Mouse (Mus musculus): Measurements from ENCODE around the gene Kremen1. TPM values are rescaled to one million over a fixed set of nuclear protein-coding genes. Genes with fewer than 3 reads are reported as not detected.
A peak's percentile ranks its signal among the peaks of the same experiment; 100 is the strongest.

Kremen1 gene
- polyA plus RNA-seq, 1 experiment = 170 TPM

DNA sequence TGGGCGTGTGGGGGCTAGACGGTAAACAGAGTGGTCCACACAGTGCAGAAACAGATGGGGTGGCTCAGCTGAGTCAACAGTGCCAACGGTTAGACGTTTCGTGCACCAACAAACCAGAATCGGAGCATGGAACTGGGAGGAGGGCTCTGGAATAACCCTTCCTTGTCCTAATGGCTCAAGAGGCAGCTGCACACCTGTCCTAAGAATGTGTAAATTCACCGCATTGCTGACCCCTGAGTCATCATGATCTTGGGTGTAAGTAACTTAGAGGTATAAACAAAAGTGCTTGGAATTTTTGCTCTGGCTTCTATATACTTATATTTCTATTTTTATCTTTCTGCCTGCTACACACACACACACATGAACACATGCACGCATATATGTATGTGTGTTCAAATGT lies 19.2 kb downstream of the Kremen1 start:
- H3K36me3 ChIP-seq (ENCODE audit: control insufficient read depth, insufficient read depth, low read length) = peaks cover 53% of the 10 kb centered on the region
- H3K27me3 ChIP-seq (ENCODE audit: control insufficient read depth, insufficient read depth, low read length) = no peaks in the 10 kb centered on the region
- peaks cover 45% of the 10 kb centered on the region for H3K4me1 ChIP-seq (replicated peaks; ENCODE audit: control insufficient read depth, insufficient read depth, low read length)
- H3K4me3 ChIP-seq (ENCODE audit: control insufficient read depth, insufficient read depth, low read length) = no peak overlapping the region
- no peak for DNase-seq
- no peak for TF ChIP-seq CTCF (IDR thresholded peaks at IDR 0.05; ENCODE audit: borderline replicate concordance, control insufficient read depth, extremely low read depth, insufficient read depth, low read length, poor library complexity)
- H3K27ac ChIP-seq (ENCODE audit: control insufficient read depth, insufficient read depth, low read length) = no peak overlapping the region
- WGBS = 99% methylated on average over 8 of the region's 8 CpGs

GRCm38 (mm10) chr11:5239706-5240690 lies 21.4 kb downstream of the Kremen1 start:
- Histone ChIP-seq H3K27ac (ENCODE audit: control insufficient read depth, insufficient read depth, low read length) (peak overlapping the region; percentile 59; the same call in 1 of the 2 replicates), H3K4me1 (replicated peaks; ENCODE audit: control insufficient read depth, insufficient read depth, low read length) (peaks cover 32% of the 10 kb centered on the region), H3K4me3 (ENCODE audit: control insufficient read depth, insufficient read depth, low read length) (no peak overlapping the region), H3K36me3 (ENCODE audit: control insufficient read depth, insufficient read depth, low read length) (peaks cover 70% of the 10 kb centered on the region), H3K27me3 (ENCODE audit: control insufficient read depth, insufficient read depth, low read length) (no peaks in the 10 kb centered on the region)
- DNase-seq = no peak
- 49% methylated on average over 10 of the region's 10 CpGs for WGBS
- no peak for TF ChIP-seq POLR2A (IDR thresholded peaks at IDR 0.05; ENCODE audit: control insufficient read depth, extremely low read depth, insufficient read depth, low read length, poor library complexity)
- no peak for TF ChIP-seq CTCF (IDR thresholded peaks at IDR 0.05; ENCODE audit: borderline replicate concordance, control insufficient read depth, extremely low read depth, insufficient read depth, low read length, poor library complexity)

DNA sequence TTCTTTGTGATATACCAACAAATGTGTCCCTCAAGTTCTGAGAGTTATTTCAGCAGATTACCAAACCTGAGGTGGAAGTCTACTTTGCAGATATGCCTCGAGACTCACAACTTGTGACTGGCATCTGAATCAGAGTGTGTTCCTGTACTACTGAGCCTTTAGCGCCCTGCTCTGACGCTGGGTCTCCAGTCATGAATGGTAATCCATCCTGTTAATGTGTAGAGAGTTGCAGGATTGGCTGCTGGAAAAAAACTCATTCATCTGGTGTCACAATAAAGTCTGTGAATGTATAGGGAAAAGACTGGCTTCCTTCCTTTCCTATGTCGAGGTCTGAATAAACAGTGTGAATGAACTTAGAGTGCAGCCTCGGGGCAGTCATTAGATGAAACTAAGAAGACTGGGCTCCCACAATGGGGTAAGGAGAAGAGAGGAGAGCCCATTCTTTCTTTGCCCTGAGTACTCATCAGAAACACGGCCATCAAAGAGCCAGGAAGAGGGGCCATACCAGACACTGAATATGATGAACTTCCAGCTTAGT lies 41.4 kb downstream of the Kremen1 start:
- H3K4me1 ChIP-seq (replicated peaks; ENCODE audit: control insufficient read depth, insufficient read depth, low read length) = peaks cover 40% of the 10 kb centered on the region
- no peak overlapping the region for H3K4me3 ChIP-seq (ENCODE audit: control insufficient read depth, insufficient read depth, low read length)
- H3K27ac ChIP-seq (ENCODE audit: control insufficient read depth, insufficient read depth, low read length) = no peak overlapping the region
- 79% methylated on average over 6 of the region's 6 CpGs for WGBS
- no peak for TF ChIP-seq CTCF (IDR thresholded peaks at IDR 0.05; ENCODE audit: borderline replicate concordance, control insufficient read depth, extremely low read depth, insufficient read depth, low read length, poor library complexity)
- no peak for TF ChIP-seq POLR2A (IDR thresholded peaks at IDR 0.05; ENCODE audit: control insufficient read depth, extremely low read depth, insufficient read depth, low read length, poor library complexity)
- no peak for DNase-seq
- H3K27me3 ChIP-seq (ENCODE audit: control insufficient read depth, insufficient read depth, low read length) = no peaks in the 10 kb centered on the region
- no peaks in the 10 kb centered on the region for H3K36me3 ChIP-seq (ENCODE audit: control insufficient read depth, insufficient read depth, low read length)

DNA sequence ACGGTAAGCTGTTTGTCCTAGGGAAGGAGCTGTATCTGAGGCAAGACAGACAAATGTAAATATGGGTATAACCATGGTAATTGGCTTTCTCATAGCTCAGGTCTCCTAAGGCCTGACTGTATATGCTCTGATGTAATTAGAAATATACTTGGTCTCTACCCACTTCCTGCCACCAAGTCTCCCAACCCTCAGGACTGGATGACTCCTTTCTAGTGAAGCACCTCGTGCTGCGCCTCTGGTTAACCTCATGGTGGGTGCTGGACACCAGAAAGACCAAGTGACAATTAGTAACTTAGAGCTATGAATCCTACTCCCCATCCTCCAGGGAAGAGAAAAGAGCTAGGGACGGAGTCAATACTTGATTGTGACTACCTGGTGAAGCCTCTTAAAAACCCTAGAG lies 42.0 kb downstream of the Kremen1 start:
- Histone ChIP-seq H3K4me3 (ENCODE audit: control insufficient read depth, insufficient read depth, low read length) (no peak overlapping the region), H3K36me3 (ENCODE audit: control insufficient read depth, insufficient read depth, low read length) (no peaks in the 10 kb centered on the region), H3K27ac (ENCODE audit: control insufficient read depth, insufficient read depth, low read length) (no peak overlapping the region), H3K4me1 (replicated peaks; ENCODE audit: control insufficient read depth, insufficient read depth, low read length) (peaks cover 45% of the 10 kb centered on the region), H3K27me3 (ENCODE audit: control insufficient read depth, insufficient read depth, low read length) (no peaks in the 10 kb centered on the region)
- no peak for DNase-seq
- 51% methylated on average over 4 of the region's 4 CpGs for WGBS
- TF ChIP-seq CTCF (IDR thresholded peaks at IDR 0.05; ENCODE audit: borderline replicate concordance, control insufficient read depth, extremely low read depth, insufficient read depth, low read length, poor library complexity) (no peak), POLR2A (IDR thresholded peaks at IDR 0.05; ENCODE audit: control insufficient read depth, extremely low read depth, insufficient read depth, low read length, poor library complexity) (no peak)

DNA sequence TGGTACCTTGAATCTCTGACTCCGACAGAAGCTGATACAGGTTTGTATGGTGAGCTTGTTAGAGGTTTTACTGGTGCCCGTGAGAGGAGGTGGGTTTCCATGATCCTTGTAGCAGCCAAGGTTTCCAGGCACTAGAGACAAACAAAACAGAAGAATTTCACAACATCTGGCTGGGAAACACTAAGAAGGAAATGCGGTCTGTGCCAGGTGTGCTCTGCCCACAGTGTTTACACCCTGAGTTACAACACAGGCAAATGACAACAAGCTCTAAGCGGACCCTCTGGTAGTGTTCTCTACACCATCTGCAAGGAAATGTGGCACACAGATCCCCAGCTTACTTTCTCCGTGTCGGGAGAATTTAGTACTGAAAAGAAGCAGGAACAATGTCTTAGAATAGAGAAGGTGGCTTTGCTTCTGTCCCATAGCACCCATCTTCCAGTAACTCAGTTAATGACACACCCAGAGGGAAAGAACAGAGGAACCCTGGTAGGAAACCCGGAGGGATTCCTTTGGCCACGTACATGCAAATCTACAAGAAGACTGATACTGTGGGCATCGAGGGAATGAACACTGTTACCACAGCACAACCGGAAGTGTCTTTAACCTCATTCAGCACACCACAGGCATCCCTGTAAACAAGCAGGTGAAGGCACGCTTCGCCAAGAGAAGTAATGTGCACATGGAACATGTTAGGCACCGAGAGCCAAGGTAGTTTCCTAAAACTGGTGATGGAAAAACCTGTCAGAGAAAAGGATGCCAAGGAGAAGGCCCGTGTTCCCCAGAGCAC lies 45.8 kb downstream of the Kremen1 start:
- H3K27ac ChIP-seq (ENCODE audit: control insufficient read depth, insufficient read depth, low read length) = peak overlapping the region; percentile 94
- 27% methylated on average over 14 of the region's 14 CpGs for WGBS
- peak; percentile 31 for DNase-seq
- H3K27me3 ChIP-seq (ENCODE audit: control insufficient read depth, insufficient read depth, low read length) = no peaks in the 10 kb centered on the region
- H3K4me3 ChIP-seq (ENCODE audit: control insufficient read depth, insufficient read depth, low read length) = no peak overlapping the region
- peaks cover 25% of the 10 kb centered on the region for H3K36me3 ChIP-seq (ENCODE audit: control insufficient read depth, insufficient read depth, low read length)
- no peak for TF ChIP-seq POLR2A (IDR thresholded peaks at IDR 0.05; ENCODE audit: control insufficient read depth, extremely low read depth, insufficient read depth, low read length, poor library complexity)
- no peak for TF ChIP-seq CTCF (IDR thresholded peaks at IDR 0.05; ENCODE audit: borderline replicate concordance, control insufficient read depth, extremely low read depth, insufficient read depth, low read length, poor library complexity)
- H3K4me1 ChIP-seq (replicated peaks; ENCODE audit: control insufficient read depth, insufficient read depth, low read length) = peaks cover 38% of the 10 kb centered on the region

DNA sequence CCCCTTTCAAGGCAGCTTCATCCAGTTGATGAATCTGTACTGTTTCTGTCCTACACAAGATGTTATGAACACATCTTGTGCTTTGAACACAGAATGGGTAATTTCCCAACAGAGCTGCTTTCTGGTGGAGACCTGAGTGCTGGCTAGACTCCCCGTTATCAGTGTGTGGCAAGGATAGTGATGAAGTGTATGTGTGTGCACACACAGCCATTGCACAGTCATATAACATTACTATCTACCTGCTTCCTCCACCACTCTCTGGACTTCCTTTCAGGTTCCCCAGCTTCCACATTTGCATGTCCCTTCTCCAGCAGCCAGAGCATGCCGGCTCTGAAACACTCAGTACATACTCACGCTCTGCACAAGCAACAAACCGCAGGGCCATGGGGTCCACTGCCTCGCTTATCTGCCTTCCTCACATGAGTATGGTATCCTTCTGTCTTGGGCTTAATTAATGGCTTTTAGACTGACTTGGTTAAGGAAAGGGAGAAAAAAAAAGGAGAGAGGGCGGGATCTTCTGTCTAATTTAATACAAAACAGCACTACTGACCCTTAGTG lies 46.8 kb downstream of the Kremen1 start:
- H3K4me1 ChIP-seq (replicated peaks; ENCODE audit: control insufficient read depth, insufficient read depth, low read length) = peaks cover 36% of the 10 kb centered on the region
- no peak for TF ChIP-seq CTCF (IDR thresholded peaks at IDR 0.05; ENCODE audit: borderline replicate concordance, control insufficient read depth, extremely low read depth, insufficient read depth, low read length, poor library complexity)
- no peak for TF ChIP-seq POLR2A (IDR thresholded peaks at IDR 0.05; ENCODE audit: control insufficient read depth, extremely low read depth, insufficient read depth, low read length, poor library complexity)
- WGBS = 58% methylated on average over 6 of the region's 6 CpGs
- H3K27me3 ChIP-seq (ENCODE audit: control insufficient read depth, insufficient read depth, low read length) = no peaks in the 10 kb centered on the region
- H3K36me3 ChIP-seq (ENCODE audit: control insufficient read depth, insufficient read depth, low read length) = peaks cover 35% of the 10 kb centered on the region
- H3K27ac ChIP-seq (ENCODE audit: control insufficient read depth, insufficient read depth, low read length) = peak overlapping the region; percentile 83
- H3K4me3 ChIP-seq (ENCODE audit: control insufficient read depth, insufficient read depth, low read length) = no peak overlapping the region
- DNase-seq = no peak
